Mouse (Mus musculus): ENCODE data around the gene Abca6.

Abca6 gene

GRCm38 (mm10) chr11:110195310-110195709 lies 56.3 kb downstream of the Abca6 start:
- DNase-seq, result no peak

- no peak for DNase-seq
Measured at GRCm38 (mm10) chr11:110171212-110171611, 80.4 kb downstream of the Abca6 start.

- no peak for DNase-seq
Measured at GRCm38 (mm10) chr11:110167459-110168251, 83.9 kb downstream of the Abca6 start, which contains the start of gene Abca9. Abca9 (minus strand) TSS chr11:110168196.

GRCm38 (mm10) chr11:110165822-110166221 lies 85.8 kb downstream of the Abca6 start:
- no peak for DNase-seq

GRCm38 (mm10) chr11:110165409-110165808 lies 86.2 kb downstream of the Abca6 start:
- no peak for DNase-seq

- no peak for DNase-seq
Measured at GRCm38 (mm10) chr11:110157059-110157458, 94.5 kb downstream of the Abca6 start.

- no peak for DNase-seq
Measured at GRCm38 (mm10) chr11:110155985-110156384, 95.6 kb downstream of the Abca6 start.

- no peak for DNase-seq
Measured at GRCm38 (mm10) chr11:110147640-110148039, 103.9 kb downstream of the Abca6 start.

- DNase-seq, result no peak
Measured at GRCm38 (mm10) chr11:110145421-110145820, 106.2 kb downstream of the Abca6 start.

- DNase-seq, result no peak
Measured at GRCm38 (mm10) chr11:110130760-110131159, 120.8 kb downstream of the Abca6 start.

Measured in spleen, adult 18-20 months (tissue).